Mouse (Mus musculus) midbrain, postnatal 0 days (tissue): Measurements from ENCODE around the gene Rab36. TPM values are rescaled to one million over a fixed set of nuclear protein-coding genes. Genes with fewer than 3 reads are reported as not detected.
"Not testable (repeated sequence)": the region's sequence is repeated elsewhere in the genome, so short reads cannot be mapped to it uniquely, and the experiment has no call there.

Experiments
- ATAC-seq: fragments of 200-750 bp; cut with Nextera tagmentation; 2 replicates; pipeline ENCODE4 v1.8.0; 2017; ENCODE audit warnings: moderate number of reproducible peaks, mild to moderate bottlenecking, moderate TSS enrichment, moderate library complexity; ENCODE audit not compliant: low FRiP score
- DNase-seq: peaks from one replicate; pipeline ENCODE4 v3.0.0-alpha.2; 2015; ENCODE audit warnings: low spot score
- H3K27ac ChIP-seq: fragments of 300-500 bp; sonication (generic); 2 replicates; pipeline ENCODE4 v1.5.1; 2014; ENCODE audit warnings: low read depth, mild to moderate bottlenecking, low read length, mixed read lengths
- H3K27me3 ChIP-seq: fragments of 300-500 bp; sonication (generic); 2 replicates; pipeline ENCODE4 v1.6.1; 2014; ENCODE audit warnings: low read length, control low read depth, mixed read lengths; ENCODE audit not compliant: insufficient read depth
- H3K36me3 ChIP-seq: fragments of 300-500 bp; sonication (generic); 2 replicates; pipeline ENCODE4 v1.6.1; 2014; ENCODE audit warnings: low read length, control low read depth, mixed read lengths; ENCODE audit not compliant: insufficient read depth
- H3K4me1 ChIP-seq: fragments of 300-500 bp; sonication (generic); 2 replicates; pipeline ENCODE4 v1.6.1; 2014; ENCODE audit warnings: mild to moderate bottlenecking, control low read depth, antibody characterized with exemption, low read length, mixed read lengths; ENCODE audit not compliant: insufficient read depth
- H3K4me2 ChIP-seq: fragments of 300-500 bp; sonication (generic); 2 replicates; pipeline ENCODE4 v1.6.1; 2014; ENCODE audit warnings: low read depth, mild to moderate bottlenecking, low read length, mixed read lengths; ENCODE audit not compliant: poor library complexity, severe bottlenecking
- H3K4me3 ChIP-seq: fragments of 300-500 bp; sonication (generic); 2 replicates; pipeline ENCODE4 v1.5.1; 2014; ENCODE audit warnings: low read depth, mild to moderate bottlenecking, low read length, moderate library complexity
- H3K9ac ChIP-seq: fragments of 300-500 bp; sonication (generic); replicated peaks from 2 replicates; pipeline ENCODE4 v1.6.1; 2014; ENCODE audit warnings: mild to moderate bottlenecking, low read length, moderate library complexity, mixed read lengths; ENCODE audit not compliant: poor library complexity, severe bottlenecking
- H3K9me3 ChIP-seq: fragments of 300-500 bp; sonication (generic); 2 replicates; pipeline ENCODE4 v1.6.1; 2016; ENCODE audit warnings: low read length, control low read depth
- CTCF ChIP-seq: IDR thresholded peaks from 2 replicates; pipeline ENCODE4 v1.5.1; 2016; ENCODE audit warnings: antibody characterized with exemption, mild to moderate bottlenecking
- WGBS: fragments of 180-500 bp; shearing (Covaris S2); extraction: QIAGEN DNeasy Blood & Tissue Kit; methylation state at CpG from one replicate; pipeline ENCODE4 v1.1.7; 2014; 5-methylcytosine and 5-hydroxymethylcytosine counted together
- polyA plus RNA-seq: library from polyadenylated mRNA; unstranded; fragments of >200 nt; fragmentation: Nextera tagmentation; extraction: Ambion mirVana; gene quantifications from 2 replicates; pipeline ENCODE4 v1.2.1, GENCODE M21; 2015
- total RNA-seq: library from RNA; depleted of rRNA; stranded (reverse); fragments of >200 nt; gene quantifications from 2 replicates; pipeline ENCODE4 v1.2.3, GENCODE M21; 2014

Rab36 gene
- total and polyA plus RNA-seq, 2 experiments from 2014 or later: 15.5 to 30.9 TPM

GRCm38 (mm10) chr10:75030234-75030633 lies 6.6 kb upstream of the Rab36 start:
- H3K9ac ChIP-seq: no peak overlapping the region
- DNase-seq (no peak), ATAC-seq (no peak)
- WGBS: 82% methylated on average over 3 of the region's 3 CpGs
- no peak overlapping the region for H3K27ac ChIP-seq
- H3K4me2 ChIP-seq: no peak overlapping the region
- no peaks in the 10 kb centered on the region for H3K27me3 ChIP-seq
- no peak for TF ChIP-seq CTCF
- no peak overlapping the region for H3K4me3 ChIP-seq
- H3K9me3 ChIP-seq: no peaks in the 10 kb centered on the region
- peaks cover 11% of the 10 kb centered on the region for H3K4me1 ChIP-seq
- no peaks in the 10 kb centered on the region for H3K36me3 ChIP-seq

GRCm38 (mm10) chr10:75031345-75032114 lies 5.3 kb upstream of the Rab36 start:
- Histone ChIP-seq H3K4me1 (peaks cover 11% of the 10 kb centered on the region), H3K27ac (peak overlapping the region; percentile 12; the same call in 1 of the 2 replicates), H3K9me3 (no peaks in the 10 kb centered on the region), H3K27me3 (no peaks in the 10 kb centered on the region), H3K9ac (no peak overlapping the region), H3K4me3 (no peak overlapping the region), H3K36me3 (no peaks in the 10 kb centered on the region), H3K4me2 (no peak overlapping the region)
- TF ChIP-seq CTCF: no peak
- DNase-seq (no peak), ATAC-seq (no peak)
- WGBS: 78% methylated on average over 5 of the region's 5 CpGs

- H3K9me3 ChIP-seq: no peaks in the 10 kb centered on the region
- H3K4me1 ChIP-seq: peaks cover 12% of the 10 kb centered on the region
- H3K9ac ChIP-seq: no peak within 1 kb of the TSS
- DNase-seq: peak; percentile 96
- 12% methylated on average over 10 of the region's 10 CpGs for WGBS
- ATAC-seq: peak; percentile 50; the same call in 1 of the 2 replicates
- no peak for TF ChIP-seq CTCF
- H3K4me2 ChIP-seq: peak within 1 kb of the TSS; percentile 42
- H3K4me3 ChIP-seq: no peak within 1 kb of the TSS
- no peaks in the 10 kb centered on the region for H3K36me3 ChIP-seq
- H3K27me3 ChIP-seq: no peaks in the 10 kb centered on the region
- H3K27ac ChIP-seq: peak within 1 kb of the TSS; percentile 71
Measured at GRCm38 (mm10) chr10:75032395-75032794, 4.5 kb upstream of the Rab36 start, which contains the start of gene Rsph14. Gene Rsph14, minus strand, starts transcription at chr10:75032586.

GRCm38 (mm10) chr10:75042060-75042459 lies 5.2 kb downstream of the Rab36 start:
- ATAC-seq, H3K4me2 ChIP-seq, H3K27ac ChIP-seq, H3K4me1 ChIP-seq, H3K4me3 ChIP-seq, H3K9ac ChIP-seq, H3K9me3 ChIP-seq, DNase-seq, H3K27me3 ChIP-seq: not testable (repeated sequence)
- WGBS: 18% methylated on average over 1 of the region's 1 CpGs
- peaks cover 15% of the 10 kb centered on the region for H3K36me3 ChIP-seq

- Histone ChIP-seq H3K9me3 (no peaks in the 10 kb centered on the region), H3K27ac (no peak overlapping the region), H3K27me3 (no peaks in the 10 kb centered on the region), H3K36me3 (peaks cover 23% of the 10 kb centered on the region), H3K4me1 (no peaks in the 10 kb centered on the region), H3K4me2 (no peak overlapping the region), H3K9ac (no peak overlapping the region), H3K4me3 (no peak overlapping the region)
- ATAC-seq (no peak), DNase-seq (no peak)
- WGBS: 61% methylated on average over 7 of the region's 7 CpGs
- TF ChIP-seq CTCF: no peak
Measured at GRCm38 (mm10) chr10:75044459-75044858, 7.6 kb downstream of the Rab36 start.

GRCm38 (mm10) chr10:75045831-75046230 lies 9.0 kb downstream of the Rab36 start:
- peaks cover 26% of the 10 kb centered on the region for H3K36me3 ChIP-seq
- no peak overlapping the region for H3K4me3 ChIP-seq
- H3K4me2 ChIP-seq: no peak overlapping the region
- H3K9ac ChIP-seq: no peak overlapping the region
- TF ChIP-seq CTCF: no peak
- ATAC-seq: no peak
- no peak overlapping the region for H3K27ac ChIP-seq
- DNase-seq: no peak
- 90% methylated on average over 15 of the region's 15 CpGs for WGBS
- H3K4me1 ChIP-seq: no peaks in the 10 kb centered on the region
- H3K27me3 ChIP-seq: no peaks in the 10 kb centered on the region
- no peaks in the 10 kb centered on the region for H3K9me3 ChIP-seq
